Mouse (Mus musculus) urinary bladder, postnatal 4 days (tissue): ENCODE data around the gene Dpyd.

Source experiments
- DNase-seq, 2 experiments: peaks; one replicate each; pipeline ENCODE4 v3.0.0; 2021 to 2022; ENCODE audit warnings: low spot score in 2 of 2

Dpyd gene

GRCm38 (mm10) chr3:119361555-119362385 lies 799.8 kb downstream of the Dpyd start:
- DNase-seq, result no peak

GRCm38 (mm10) chr3:119362392-119362791 lies 800.5 kb downstream of the Dpyd start:
- DNase-seq, result no peak

- no peak for DNase-seq
These were observed 807.0 kb downstream of the Dpyd start for GRCm38 (mm10) chr3:119368931-119369330.

- DNase-seq, result no peak
These were observed 819.2 kb downstream of the Dpyd start for GRCm38 (mm10) chr3:119381119-119381518.

- DNase-seq, result no peak
These were observed 820.5 kb downstream of the Dpyd start for GRCm38 (mm10) chr3:119382395-119382794.

- DNase-seq, result no peak
These were observed 825.6 kb downstream of the Dpyd start for GRCm38 (mm10) chr3:119387332-119388105.

GRCm38 (mm10) chr3:119397205-119397604 lies 835.3 kb downstream of the Dpyd start:
- no peak for DNase-seq

- DNase-seq, result no peak
These were observed 841.2 kb downstream of the Dpyd start for GRCm38 (mm10) chr3:119402836-119403728.

GRCm38 (mm10) chr3:119419087-119419709 lies 857.3 kb downstream of the Dpyd start:
- no peak for DNase-seq

GRCm38 (mm10) chr3:119419745-119420144 lies 857.8 kb downstream of the Dpyd start:
- no peak for DNase-seq

- no peak for DNase-seq
These were observed 869.4 kb downstream of the Dpyd start for GRCm38 (mm10) chr3:119431339-119431738.

- no peak for DNase-seq
These were observed 869.8 kb downstream of the Dpyd start for GRCm38 (mm10) chr3:119431757-119432156.

- no peak for DNase-seq
These were observed 885.6 kb downstream of the Dpyd start for GRCm38 (mm10) chr3:119447559-119447958.

GRCm38 (mm10) chr3:119464073-119464472 lies 902.1 kb downstream of the Dpyd start:
- no peak for DNase-seq

- DNase-seq, result no peak
These were observed 902.5 kb downstream of the Dpyd start for GRCm38 (mm10) chr3:119464479-119464878.

GRCm38 (mm10) chr3:119467723-119468122 lies 905.8 kb downstream of the Dpyd start:
- DNase-seq, result no peak
